Mouse (Mus musculus) retina, adult 2 months (tissue): Measurements from ENCODE around the gene Slc1a2.

Source experiments
- DNase-seq: peaks from one replicate; pipeline ENCODE4 v3.0.0-alpha.2; 2012; ENCODE audit warnings: low read depth, low spot score

Slc1a2 gene

GRCm38 (mm10) chr2:102663339-102663738 lies 4.9 kb downstream of the Slc1a2 start:
- DNase-seq = no peak

GRCm38 (mm10) chr2:102663865-102664264 lies 5.4 kb downstream of the Slc1a2 start:
- no peak for DNase-seq

DNA sequence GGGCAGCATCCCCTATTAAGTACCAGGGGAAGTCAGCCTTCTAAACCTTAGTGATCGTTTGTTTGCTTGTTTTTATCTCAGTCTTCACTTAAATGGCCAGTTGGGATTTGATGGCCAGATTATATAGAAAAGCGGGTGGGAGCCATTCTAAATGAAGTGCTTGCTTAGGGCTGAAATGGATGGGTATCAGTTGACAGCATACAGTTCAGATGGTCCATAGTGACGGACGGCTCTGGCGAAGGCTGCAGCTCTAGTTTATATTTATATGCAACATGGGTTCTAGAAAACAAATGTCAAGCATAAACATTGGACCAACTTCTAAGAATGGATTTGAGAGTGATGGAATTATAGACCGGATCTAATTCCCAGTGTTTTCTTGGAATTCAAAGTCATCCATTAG lies 9.5 kb downstream of the Slc1a2 start:
- DNase-seq = no peak

DNA sequence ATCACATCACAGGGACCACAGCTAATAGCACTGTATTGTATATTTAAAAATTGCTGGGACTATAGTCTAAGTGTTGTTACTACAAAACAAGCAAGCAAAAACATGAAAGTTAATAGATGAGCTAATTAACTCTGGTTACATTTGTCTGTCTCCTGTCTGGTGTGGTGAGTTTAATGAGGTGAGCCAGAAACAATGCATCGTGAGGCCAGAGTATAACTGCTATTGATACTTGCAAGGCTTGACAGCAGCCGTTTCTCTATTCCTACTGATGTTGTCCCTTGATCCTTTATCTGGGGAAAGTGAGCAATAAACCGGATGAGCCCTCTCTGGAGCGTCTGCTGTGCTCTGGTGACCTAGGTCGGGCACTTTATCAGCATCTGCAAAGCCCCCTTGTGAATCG lies 11.1 kb downstream of the Slc1a2 start:
- DNase-seq = no peak

DNA sequence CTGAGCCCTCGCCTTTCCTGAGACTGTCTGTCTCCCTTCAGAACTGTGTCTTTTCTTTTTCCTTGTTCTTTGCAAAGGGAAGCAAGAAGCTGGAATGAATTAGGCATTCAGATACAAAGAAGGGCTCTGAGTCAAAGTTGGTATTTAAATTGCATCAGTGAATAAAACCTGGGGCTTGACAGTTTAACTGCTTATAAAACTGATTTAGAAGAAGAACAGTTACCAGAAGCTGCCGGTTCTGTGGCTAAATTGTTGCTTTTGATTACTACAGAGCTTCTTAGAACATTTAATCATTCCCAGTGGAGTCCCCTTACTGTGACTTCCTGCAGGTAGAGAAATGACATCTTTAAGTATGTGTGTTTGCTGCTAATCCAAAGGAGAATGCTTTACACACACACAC lies 16.1 kb downstream of the Slc1a2 start:
- no peak for DNase-seq

- DNase-seq = no peak
Measured at GRCm38 (mm10) chr2:102675275-102675674, 16.8 kb downstream of the Slc1a2 start.

GRCm38 (mm10) chr2:102676716-102677312 lies 18.4 kb downstream of the Slc1a2 start:
- DNase-seq = no peak

DNA sequence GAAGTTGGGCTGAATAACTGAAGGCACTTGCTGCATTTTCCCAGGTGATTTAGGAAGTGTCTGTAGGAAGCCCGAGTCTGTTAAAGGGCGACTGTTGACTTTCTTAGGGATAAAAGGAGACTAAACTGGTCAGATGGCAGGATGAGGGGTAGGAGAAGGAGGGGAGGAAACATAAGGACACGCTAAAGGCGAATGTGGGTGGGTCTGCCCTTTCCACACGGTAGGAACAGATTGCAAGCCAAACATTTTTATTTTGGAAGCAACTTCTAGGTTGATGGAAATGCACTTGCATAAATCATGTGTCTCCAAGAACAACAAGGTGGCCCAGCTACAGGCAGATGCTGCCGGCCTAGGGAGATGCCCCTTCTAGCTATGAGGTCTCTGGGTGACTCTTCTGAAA lies 18.9 kb downstream of the Slc1a2 start:
- no peak for DNase-seq

- DNase-seq = no peak
Measured at GRCm38 (mm10) chr2:102681351-102681750, 22.9 kb downstream of the Slc1a2 start.

DNA sequence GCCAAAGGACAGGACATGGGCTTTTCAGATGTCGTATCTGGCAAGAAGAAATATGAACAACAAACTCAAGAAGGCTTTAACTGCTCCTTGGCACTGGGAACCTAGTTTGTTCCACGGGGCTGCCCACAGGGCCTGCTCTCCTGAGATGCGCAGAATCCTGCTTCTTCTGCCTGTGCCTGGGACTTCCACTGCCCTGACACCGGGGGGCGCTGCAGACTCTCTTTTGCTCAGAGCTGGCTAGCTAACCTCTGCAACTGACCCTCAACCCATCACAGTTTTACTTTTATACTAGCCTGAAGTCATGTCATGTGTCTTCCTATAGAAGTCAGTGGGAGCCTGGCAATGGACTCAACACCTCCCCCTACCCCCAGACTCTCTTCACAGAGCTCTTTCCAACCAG lies 23.7 kb downstream of the Slc1a2 start:
- DNase-seq = no peak

- DNase-seq = peak; percentile 60
Measured at GRCm38 (mm10) chr2:102685371-102686107, 27.1 kb downstream of the Slc1a2 start.

- DNase-seq = peak; percentile 41
Measured at GRCm38 (mm10) chr2:102686108-102686450, 27.6 kb downstream of the Slc1a2 start.

- DNase-seq = peak; percentile 47
Measured at GRCm38 (mm10) chr2:102693556-102693955, 35.1 kb downstream of the Slc1a2 start.

DNA sequence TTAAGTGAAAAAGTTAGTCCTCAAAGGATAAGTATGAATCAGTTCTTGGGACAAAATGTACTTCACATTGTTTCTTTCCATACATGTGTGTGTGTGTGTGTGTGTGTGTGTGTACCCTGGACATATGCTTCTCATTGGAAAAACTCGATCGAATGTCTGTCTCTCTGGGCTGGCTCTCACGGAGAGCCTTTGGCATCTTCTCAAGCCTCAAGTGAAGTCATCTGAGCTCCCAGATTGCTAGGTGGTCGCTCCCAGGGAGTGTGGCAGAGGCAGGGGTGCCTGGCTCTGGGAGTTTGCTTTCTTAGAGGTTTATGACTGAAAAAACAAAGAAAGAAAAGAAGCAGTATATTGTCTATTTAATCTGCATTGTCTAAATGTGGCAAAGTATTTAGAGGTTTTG lies 36.3 kb downstream of the Slc1a2 start:
- no peak for DNase-seq

DNA sequence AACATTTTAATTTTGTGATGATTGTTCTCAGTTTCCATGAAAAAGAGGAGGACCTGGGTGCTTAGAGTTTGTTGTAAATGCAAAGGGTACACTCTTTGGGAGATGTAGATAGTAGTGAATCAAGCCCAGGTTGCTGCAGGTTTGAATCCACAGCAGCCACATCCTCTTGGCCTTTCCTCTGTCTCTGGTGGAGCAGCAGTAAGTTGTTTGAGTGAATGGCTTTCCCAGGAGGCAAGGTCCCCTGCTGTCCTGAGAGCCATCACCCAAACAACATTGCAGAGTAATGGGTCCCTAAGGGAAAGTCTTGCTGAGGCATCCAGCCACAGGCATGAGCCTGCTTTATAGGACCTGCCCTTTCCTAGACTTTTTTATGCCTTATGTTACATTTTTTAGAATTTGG lies 37.1 kb downstream of the Slc1a2 start:
- DNase-seq = no peak

DNA sequence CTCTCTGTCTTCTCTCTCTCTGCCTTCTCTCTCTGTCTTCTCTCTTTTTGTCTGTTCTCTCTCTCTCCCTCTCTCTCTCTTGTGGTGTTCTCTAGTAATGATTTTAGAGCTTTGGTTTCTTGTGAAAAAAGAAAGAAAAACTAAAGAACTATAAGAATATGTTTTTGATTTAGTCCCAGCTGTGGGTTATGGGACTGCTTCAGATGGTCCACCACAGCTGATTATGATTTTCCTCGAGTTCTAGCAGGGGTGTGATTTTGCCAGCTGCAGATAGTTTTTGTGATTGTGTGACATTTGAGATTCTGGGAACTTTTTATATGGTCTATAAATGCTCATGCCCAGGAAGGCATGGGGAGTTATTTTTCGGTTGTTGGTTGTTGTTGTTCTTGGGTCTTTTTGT lies 39.3 kb downstream of the Slc1a2 start:
- DNase-seq = no peak

GRCm38 (mm10) chr2:102699921-102700320 lies 41.5 kb downstream of the Slc1a2 start:
- no peak for DNase-seq

GRCm38 (mm10) chr2:102700695-102701094 lies 42.2 kb downstream of the Slc1a2 start:
- DNase-seq = no peak

GRCm38 (mm10) chr2:102701382-102701781 lies 42.9 kb downstream of the Slc1a2 start:
- DNase-seq = no peak

DNA sequence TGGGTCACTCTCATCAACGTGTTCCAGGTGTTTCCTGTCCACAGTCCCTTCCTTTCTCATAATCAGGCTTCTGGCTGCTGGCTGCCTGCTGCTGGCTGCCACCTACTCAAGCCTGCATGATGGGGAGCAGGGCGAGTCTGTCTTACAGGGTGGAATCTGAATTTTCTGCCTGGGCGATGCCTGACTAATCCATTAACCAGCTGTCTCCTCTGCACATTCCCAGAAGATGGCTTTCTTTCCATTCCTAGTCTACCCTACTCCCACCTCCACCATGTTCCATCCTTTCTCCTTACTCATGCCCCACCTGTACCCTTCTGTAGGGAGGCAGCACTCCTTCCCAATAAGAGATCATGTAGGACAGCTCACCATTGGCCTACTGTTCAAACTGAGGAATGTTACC lies 45.1 kb downstream of the Slc1a2 start:
- no peak for DNase-seq

GRCm38 (mm10) chr2:102704781-102705180 lies 46.3 kb downstream of the Slc1a2 start:
- no peak for DNase-seq

GRCm38 (mm10) chr2:102711511-102711910 lies 53.1 kb downstream of the Slc1a2 start:
- DNase-seq = no peak

- DNase-seq = no peak
Measured at GRCm38 (mm10) chr2:102712049-102712448, 53.6 kb downstream of the Slc1a2 start.
